Mouse (Mus musculus): Measurements from ENCODE around the gene Fbln5.

Fbln5 gene

GRCm38 (mm10) chr12:101762054-101762453 is 56.8 kb downstream of the Fbln5 start:
- no peak for DNase-seq (ENCODE audit: low spot score in 2 of 2)

DNA sequence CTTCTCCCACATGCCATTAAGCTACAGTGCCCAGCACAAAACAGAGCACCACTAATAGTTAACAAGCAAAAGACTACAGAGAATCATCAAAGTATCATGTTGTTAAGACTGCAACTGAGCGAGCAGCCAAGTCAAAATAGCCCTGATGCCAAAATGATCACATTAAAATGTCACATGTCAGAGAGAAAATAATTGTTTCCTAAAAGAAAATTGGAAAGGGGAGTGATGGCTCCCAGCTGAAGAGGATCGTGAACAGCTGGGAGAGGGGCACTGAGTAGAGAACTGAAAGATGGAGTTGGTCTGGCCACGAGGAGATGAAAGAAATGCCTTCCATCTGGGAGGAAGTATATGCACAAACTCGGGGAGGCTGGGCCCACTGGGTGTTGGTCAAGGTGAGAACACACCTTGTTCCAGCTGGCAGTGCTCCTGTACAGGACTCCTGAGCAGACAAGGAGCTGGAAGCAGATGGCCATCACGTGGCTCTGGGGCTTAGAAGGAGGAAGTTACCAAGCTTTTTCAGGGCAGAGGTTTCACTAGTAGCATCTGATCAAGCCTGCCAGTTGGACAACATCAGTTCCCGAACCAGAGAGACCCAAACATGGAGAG is 59.3 kb downstream of the Fbln5 start:
- DNase-seq (ENCODE audit: low spot score in 2 of 2), result no peak

- DNase-seq (ENCODE audit: low spot score in 2 of 2), result no peak
These were observed 60.2 kb downstream of the Fbln5 start for GRCm38 (mm10) chr12:101758698-101759097.

DNA sequence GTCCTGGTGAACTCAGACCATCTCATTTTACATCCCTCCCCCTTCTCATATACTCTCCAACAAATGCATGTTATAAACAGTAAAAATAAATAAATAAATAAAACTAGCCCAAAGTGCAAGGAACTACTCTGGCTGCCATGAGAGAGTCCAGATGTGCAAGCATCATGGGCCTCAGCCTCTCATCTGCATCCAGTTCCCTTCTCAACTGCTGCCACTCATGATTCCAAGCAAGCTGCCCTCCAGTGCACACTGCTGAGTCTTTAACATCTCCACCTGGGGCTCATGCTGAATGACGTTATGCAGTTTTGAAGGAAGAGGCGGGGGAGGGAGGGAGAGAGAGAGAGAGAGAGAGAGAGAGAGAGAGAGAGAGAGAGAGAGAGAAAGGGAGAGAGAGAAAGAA is 76.5 kb downstream of the Fbln5 start:
- DNase-seq (ENCODE audit: low spot score in 2 of 2), result no peak

GRCm38 (mm10) chr12:101740486-101740885 is 78.4 kb downstream of the Fbln5 start:
- no peak for DNase-seq (ENCODE audit: low spot score in 2 of 2)

- DNase-seq (ENCODE audit: low spot score in 2 of 2), result no peak
These were observed 78.8 kb downstream of the Fbln5 start for GRCm38 (mm10) chr12:101740045-101740444.

DNA sequence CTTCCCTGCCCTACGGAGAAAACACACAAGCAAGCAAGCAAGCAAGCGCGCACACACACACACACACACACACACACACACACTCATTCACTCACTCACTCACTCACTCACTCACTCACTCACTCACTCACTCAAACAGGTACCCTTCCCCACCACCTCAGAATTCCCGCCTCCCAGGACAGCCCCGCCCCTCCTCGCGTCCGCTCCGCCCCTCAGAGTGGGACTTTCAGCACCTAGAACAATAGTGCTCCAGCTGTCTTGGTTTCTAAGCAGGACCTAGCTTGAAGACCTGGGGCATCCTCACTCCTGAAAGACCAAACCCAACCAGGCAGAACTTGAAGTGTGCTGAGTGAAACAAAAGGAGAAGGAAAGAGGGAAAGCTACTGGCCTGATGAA is 100.1 kb downstream of the Fbln5 start:
- no peak for DNase-seq (ENCODE audit: low spot score in 2 of 2)

DNA sequence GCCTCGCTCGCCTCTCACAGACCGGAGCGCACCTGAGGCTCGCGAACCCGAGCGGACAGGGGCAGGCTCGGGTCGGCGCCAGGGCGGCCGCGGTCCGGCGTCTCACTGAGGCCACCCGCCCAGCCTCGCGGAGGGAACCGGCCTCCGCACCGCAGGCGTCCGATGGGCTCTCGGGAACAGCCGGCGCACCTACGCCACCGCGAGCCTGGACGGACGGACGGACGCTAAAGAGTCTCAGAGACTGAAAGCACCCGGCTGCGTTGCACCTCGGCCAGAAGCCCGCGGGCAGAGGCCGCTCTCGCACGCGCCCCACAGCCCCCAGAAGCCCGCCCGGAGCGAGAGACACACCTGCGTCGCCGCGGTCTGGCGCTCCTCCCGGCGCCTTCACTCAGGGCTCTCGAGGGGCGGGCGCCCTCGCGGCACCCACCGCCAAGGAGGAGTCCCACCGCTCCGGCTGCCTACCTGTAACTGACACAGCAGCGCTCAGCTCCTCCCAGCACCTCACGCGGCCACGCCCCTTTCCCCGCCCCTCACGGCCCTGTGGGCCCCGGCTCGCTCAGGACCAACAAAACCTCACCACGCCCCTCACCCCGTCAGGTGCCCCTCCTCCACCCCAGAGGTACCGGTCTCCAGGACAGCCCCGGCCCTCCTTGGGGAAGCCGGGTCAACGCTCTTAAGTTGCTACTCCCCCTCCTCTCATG is 100.7 kb downstream of the Fbln5 start, which contains the start of gene Tc2n:
Gene Tc2n, minus strand, starts transcription at position 470 of the 701 bp plus-strand sequence.
- peak; percentile 44 to 46 for DNase-seq (ENCODE audit: low spot score in 2 of 2)

DNA sequence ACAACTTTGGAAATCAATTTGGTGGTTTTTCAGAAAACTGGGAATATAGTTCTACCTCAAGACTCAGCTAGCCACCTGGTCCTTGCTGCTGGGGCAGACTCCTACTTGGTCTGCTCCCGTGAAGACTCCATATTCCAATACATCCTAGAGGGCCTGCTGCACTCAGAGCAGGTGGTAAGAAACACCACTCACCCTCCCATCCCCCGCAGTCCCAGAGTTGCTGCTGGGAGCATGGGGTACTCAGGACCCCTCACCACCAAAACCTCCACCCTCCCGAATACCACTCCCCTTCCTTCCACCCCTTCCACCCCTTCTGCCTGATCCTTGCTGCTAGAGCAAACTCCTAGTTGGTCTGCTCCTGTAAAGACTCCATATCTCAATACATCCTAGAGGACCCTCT is 119.7 kb downstream of the Fbln5 start:
- no peak for DNase-seq (ENCODE audit: low spot score in 2 of 2)

Data from right cerebral cortex, postnatal 10 days (tissue).